Mouse (Mus musculus): ENCODE results near the gene Nek9.

Gene Nek9

GRCm38 (mm10) chr12:85257008-85257639 is 82.0 kb downstream of the Nek9 start:
- no peak for DNase-seq

- no peak for DNase-seq
Observed at GRCm38 (mm10) chr12:85256074-85256751, 82.9 kb downstream of the Nek9 start.

- no peak for DNase-seq
Observed at GRCm38 (mm10) chr12:85252083-85252482, 87.1 kb downstream of the Nek9 start.

Data from cerebellum, postnatal 10 days (tissue).